Mouse (Mus musculus) kidney, adult 2 months (tissue): Measurements from ENCODE around the gene Fbln7. TPM values are rescaled to one million over a fixed set of nuclear protein-coding genes. Genes with fewer than 3 reads are reported as not detected.

ENCODE experiments used
- DNase-seq: peaks from one replicate; pipeline ENCODE4 v3.0.0; 2021
- H3K27ac ChIP-seq: fragments of 200-500 bp; 2 replicates; pipeline ENCODE4 v1.5.1; 2012; ENCODE audit warnings: low read depth, low read length, control low read depth, inconsistent platforms; ENCODE audit not compliant: insufficient read depth
- H3K27me3 ChIP-seq: fragments of 200-500 bp; replicated peaks from 2 replicates; pipeline ENCODE4 v1.6.1; 2012; ENCODE audit warnings: mild to moderate bottlenecking, moderate library complexity, low read length, inconsistent platforms; ENCODE audit not compliant: control insufficient read depth, insufficient read depth
- H3K36me3 ChIP-seq: fragments of 200-500 bp; 2 replicates; pipeline ENCODE4 v1.6.1; 2012; ENCODE audit warnings: mild to moderate bottlenecking, moderate library complexity, low read length, inconsistent platforms; ENCODE audit not compliant: control insufficient read depth, insufficient read depth
- H3K4me1 ChIP-seq: fragments of 200-500 bp; 2 replicates; pipeline ENCODE4 v1.6.1; 2011; ENCODE audit warnings: low read length; ENCODE audit not compliant: control insufficient read depth, insufficient read depth
- H3K4me3 ChIP-seq: fragments of 200-500 bp; 2 replicates; pipeline ENCODE4 v1.5.1; 2011; ENCODE audit warnings: mild to moderate bottlenecking, low read depth, low read length, control low read depth; ENCODE audit not compliant: insufficient read depth
- CTCF ChIP-seq: fragments of 200-500 bp; conservative IDR thresholded peaks from 2 replicates; pipeline ENCODE4 v1.5.1; 2011; ENCODE audit warnings: low read depth, mild to moderate bottlenecking, control low read depth, low read length, moderate library complexity, mixed read lengths; ENCODE audit not compliant: insufficient read depth, insufficient read length
- POLR2A ChIP-seq: fragments of 200-500 bp; IDR thresholded peaks from one replicate; pipeline ENCODE4 v1.6.1; 2011; ENCODE audit warnings: low read depth, low read length, control low read depth
- WGBS: fragments of 180-500 bp; shearing (Covaris S2); methylation state at CpG from one replicate; pipeline ENCODE4 v1.1.7; 2018; 5-methylcytosine and 5-hydroxymethylcytosine counted together
- polyA plus RNA-seq: library from polyadenylated mRNA; depleted of rRNA; stranded (reverse); fragments of >200 nt; gene quantifications from 2 replicates; pipeline ENCODE4 v1.2.3, GENCODE M21; 2012

The Fbln7 gene
- polyA plus RNA-seq, 1 experiment: 15.5 TPM

GRCm38 (mm10) chr2:128839501-128839900 is 23.3 kb upstream of the Fbln7 start:
- peaks cover 12% of the 10 kb centered on the region for H3K36me3 ChIP-seq
- DNase-seq: no peak
- 83% methylated on average over 2 of the region's 2 CpGs for WGBS

GRCm38 (mm10) chr2:128842437-128842836 is 20.3 kb upstream of the Fbln7 start:
- no peaks in the 10 kb centered on the region for H3K27me3 ChIP-seq
- no peak overlapping the region for H3K27ac ChIP-seq
- 93% methylated on average over 8 of the region's 8 CpGs for WGBS
- no peak for TF ChIP-seq CTCF
- no peak for TF ChIP-seq POLR2A
- H3K36me3 ChIP-seq: peaks cover 12% of the 10 kb centered on the region
- no peak overlapping the region for H3K4me3 ChIP-seq
- no peaks in the 10 kb centered on the region for H3K4me1 ChIP-seq
- DNase-seq: no peak

More at GRCm38 (mm10) chr2:128839501-128839900, 23.3 kb upstream of the Fbln7 start:
- no peak overlapping the region for H3K27ac ChIP-seq
- TF ChIP-seq CTCF: no peak
- TF ChIP-seq POLR2A: no peak
- no peaks in the 10 kb centered on the region for H3K4me1 ChIP-seq
- H3K4me3 ChIP-seq: no peak overlapping the region
- no peaks in the 10 kb centered on the region for H3K27me3 ChIP-seq

- no peak for DNase-seq
- TF ChIP-seq POLR2A (no peak), CTCF (no peak)
- no peak overlapping the region for H3K27ac ChIP-seq
- H3K27me3 ChIP-seq: no peaks in the 10 kb centered on the region
- 91% methylated on average over 2 of the region's 2 CpGs for WGBS
- no peaks in the 10 kb centered on the region for H3K4me1 ChIP-seq
- H3K36me3 ChIP-seq: peaks cover 5% of the 10 kb centered on the region
- H3K4me3 ChIP-seq: no peak overlapping the region
These were observed 12.7 kb upstream of the Fbln7 start for GRCm38 (mm10) chr2:128850036-128850435.

GRCm38 (mm10) chr2:128856673-128857072 is 6.1 kb upstream of the Fbln7 start:
- H3K4me1 ChIP-seq: no peaks in the 10 kb centered on the region
- no peak overlapping the region for H3K27ac ChIP-seq
- TF ChIP-seq CTCF: no peak
- TF ChIP-seq POLR2A: no peak
- 78% methylated on average over 1 of the region's 1 CpGs for whole genome bisulfite sequencing
- no peaks in the 10 kb centered on the region; the same call in 1 of the 2 replicates for H3K36me3 ChIP-seq
- H3K4me3 ChIP-seq: no peak overlapping the region
- H3K27me3 ChIP-seq: no peaks in the 10 kb centered on the region; the same call in 1 of the 2 replicates
- no peak for DNase-seq

GRCm38 (mm10) chr2:128858962-128859361 is 3.8 kb upstream of the Fbln7 start:
- Histone ChIP-seq H3K27me3 (no peaks in the 10 kb centered on the region; the same call in 1 of the 2 replicates), H3K4me1 (no peaks in the 10 kb centered on the region), H3K4me3 (no peak overlapping the region), H3K27ac (no peak overlapping the region), H3K36me3 (no peaks in the 10 kb centered on the region; the same call in 1 of the 2 replicates)
- WGBS: 89% methylated on average over 6 of the region's 6 CpGs
- DNase-seq: no peak
- TF ChIP-seq POLR2A (no peak), CTCF (no peak)

- Histone ChIP-seq H3K27me3 (no peaks in the 10 kb centered on the region; the same call in 1 of the 2 replicates), H3K27ac (no peak overlapping the region), H3K4me1 (no peaks in the 10 kb centered on the region), H3K36me3 (no peaks in the 10 kb centered on the region; the same call in 1 of the 2 replicates), H3K4me3 (no peak overlapping the region)
- 69% methylated on average over 3 of the region's 3 CpGs for WGBS
- no peak for DNase-seq
- TF ChIP-seq POLR2A (no peak), CTCF (no peak)
These were observed 2.9 kb upstream of the Fbln7 start for GRCm38 (mm10) chr2:128859861-128860260.

GRCm38 (mm10) chr2:128863777-128864331 is 1.1 kb downstream of the Fbln7 start:
- DNase-seq: peak; percentile 81
- no peaks in the 10 kb centered on the region for H3K27me3 ChIP-seq
- H3K36me3 ChIP-seq: no peaks in the 10 kb centered on the region
- no peaks in the 10 kb centered on the region for H3K4me1 ChIP-seq
- no peak overlapping the region for H3K27ac ChIP-seq
- H3K4me3 ChIP-seq: peak overlapping the region; percentile 53
- TF ChIP-seq CTCF (no peak; the same call in 1 of the 2 replicates), POLR2A (no peak)
- under 1% methylated on average over 37 of the region's 38 CpGs for WGBS
